Mouse (Mus musculus) lung, embryonic 14.5 days (tissue): Measurements from ENCODE around the gene Serpina9. TPM values are rescaled to one million over a fixed set of nuclear protein-coding genes. Genes with fewer than 3 reads are reported as not detected.
A peak's percentile ranks its signal among the peaks of the same experiment; 100 is the strongest.

Source experiments
- ATAC-seq: fragments of 200-750 bp; cut with Nextera tagmentation; 2 replicates; pipeline ENCODE4 v1.8.0; 2017; ENCODE audit warnings: mild to moderate bottlenecking, moderate TSS enrichment, moderate library complexity; ENCODE audit not compliant: insufficient read depth
- DNase-seq: peaks from one replicate; pipeline ENCODE4 v3.0.0-alpha.2; 2015
- H3K27ac ChIP-seq: fragments of 300-500 bp; sonication (generic); 2 replicates; pipeline ENCODE4 v1.5.1; 2014; ENCODE audit warnings: low read depth, mild to moderate bottlenecking, moderate library complexity
- H3K27me3 ChIP-seq: fragments of 300-500 bp; sonication (generic); 2 replicates; pipeline ENCODE4 v1.6.1; 2014; ENCODE audit warnings: low read length, control low read depth; ENCODE audit not compliant: insufficient read depth
- H3K36me3 ChIP-seq: fragments of 300-500 bp; sonication (generic); 2 replicates; pipeline ENCODE4 v1.6.1; 2014; ENCODE audit warnings: control low read depth; ENCODE audit not compliant: insufficient read depth
- H3K4me1 ChIP-seq: fragments of 300-500 bp; sonication (generic); 2 replicates; pipeline ENCODE4 v1.6.1; 2014; ENCODE audit warnings: antibody characterized with exemption, control low read depth; ENCODE audit not compliant: insufficient read depth
- H3K4me2 ChIP-seq: fragments of 300-500 bp; sonication (generic); 2 replicates; pipeline ENCODE4 v1.6.1; 2014; ENCODE audit warnings: mild to moderate bottlenecking
- H3K4me3 ChIP-seq: fragments of 300-500 bp; sonication (generic); 2 replicates; pipeline ENCODE4 v1.5.1; 2014; ENCODE audit warnings: low read depth, low read length
- H3K9ac ChIP-seq: fragments of 300-500 bp; sonication (generic); 2 replicates; pipeline ENCODE4 v1.6.1; 2014
- H3K9me3 ChIP-seq: fragments of 300-500 bp; sonication (generic); 2 replicates; pipeline ENCODE4 v1.6.1; 2016; ENCODE audit warnings: low read depth, low read length, control low read depth
- CTCF ChIP-seq: IDR thresholded peaks from 2 replicates; pipeline ENCODE4 v1.5.1; 2016; ENCODE audit warnings: antibody characterized with exemption, low read depth
- WGBS: fragments of 180-500 bp; shearing (Covaris S2); extraction: QIAGEN DNeasy Blood & Tissue Kit; methylation state at CpG from one replicate; pipeline ENCODE4 v1.1.7; 2014; 5-methylcytosine and 5-hydroxymethylcytosine counted together
- polyA plus RNA-seq: library from polyadenylated mRNA; unstranded; fragments of >200 nt; fragmentation: Nextera tagmentation; extraction: Ambion mirVana; gene quantifications from 2 replicates; pipeline ENCODE4 v1.2.1, GENCODE M21; 2014

Serpina9 gene
- polyA plus RNA-seq, 1 experiment from 2014 or later, result not detected

- no peak overlapping the region for H3K9ac ChIP-seq
- peak; percentile 62 for DNase-seq
- H3K27ac ChIP-seq, result peak overlapping the region; percentile 73; the same call in 1 of the 2 replicates
- 16% methylated on average over 4 of the region's 4 CpGs for WGBS
- no peaks in the 10 kb centered on the region for H3K27me3 ChIP-seq
- no peaks in the 10 kb centered on the region for H3K9me3 ChIP-seq
- peaks cover 10% of the 10 kb centered on the region; the same call in 1 of the 2 replicates for H3K4me1 ChIP-seq
- peak; percentile 69; the same call in 1 of the 2 replicates for ATAC-seq
- TF ChIP-seq CTCF, result no peak
- H3K4me2 ChIP-seq, result peak overlapping the region; percentile 38; the same call in 1 of the 2 replicates
- no peaks in the 10 kb centered on the region for H3K36me3 ChIP-seq
- no peak overlapping the region for H3K4me3 ChIP-seq
These were observed 10.3 kb downstream of the Serpina9 start for GRCm38 (mm10) chr12:104003238-104003612.

DNA sequence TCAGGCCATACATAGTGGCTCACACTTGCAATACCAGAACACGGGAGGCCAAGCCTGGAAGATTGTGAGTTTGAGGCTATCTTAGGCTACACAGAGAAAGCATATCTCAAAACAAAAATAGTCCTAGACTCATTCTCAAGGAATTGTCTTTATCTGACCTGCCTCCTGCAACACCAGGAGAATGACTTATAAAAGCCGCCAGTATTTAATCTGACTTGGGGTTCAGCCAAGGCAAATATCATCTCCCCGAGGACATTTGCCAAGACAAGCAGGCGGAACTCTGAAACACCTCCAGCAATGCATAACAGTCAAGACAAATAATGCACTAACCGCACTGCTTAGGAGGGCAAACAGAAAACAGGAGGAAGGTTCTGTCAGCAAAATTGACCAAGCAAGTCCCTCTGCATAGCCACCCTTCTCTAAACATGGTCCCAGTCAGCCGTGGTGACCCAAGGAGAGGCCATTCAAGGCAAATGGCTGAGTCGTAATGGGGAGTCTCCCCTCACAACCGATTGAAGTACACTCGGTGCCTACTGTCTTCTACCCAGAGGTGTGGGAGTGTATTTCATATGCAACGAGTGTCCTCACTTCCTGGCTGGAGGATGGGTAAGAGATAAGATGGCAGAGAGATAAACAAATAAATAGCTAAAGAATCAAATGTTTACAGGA lies 10.9 kb downstream of the Serpina9 start:
- no peak overlapping the region for H3K9ac ChIP-seq
- peak overlapping the region; percentile 73; the same call in 1 of the 2 replicates for H3K27ac ChIP-seq
- H3K36me3 ChIP-seq, result no peaks in the 10 kb centered on the region
- ATAC-seq, result peak; percentile 88
- TF ChIP-seq CTCF, result no peak
- DNase-seq, result peak; percentile 86
- H3K4me2 ChIP-seq, result peak overlapping the region; percentile 38; the same call in 1 of the 2 replicates
- H3K4me1 ChIP-seq, result peaks cover 10% of the 10 kb centered on the region; the same call in 1 of the 2 replicates
- 32% methylated on average over 10 of the region's 10 CpGs for WGBS
- H3K9me3 ChIP-seq, result no peaks in the 10 kb centered on the region
- no peak overlapping the region for H3K4me3 ChIP-seq
- no peaks in the 10 kb centered on the region for H3K27me3 ChIP-seq

- H3K36me3 ChIP-seq, result no peaks in the 10 kb centered on the region
- WGBS, result 89% methylated on average over 3 of the region's 3 CpGs
- H3K9me3 ChIP-seq, result no peaks in the 10 kb centered on the region
- no peak for TF ChIP-seq CTCF
- peaks cover 10% of the 10 kb centered on the region; the same call in 1 of the 2 replicates for H3K4me1 ChIP-seq
- no peak overlapping the region for H3K9ac ChIP-seq
- H3K4me2 ChIP-seq, result no peak overlapping the region
- H3K4me3 ChIP-seq, result no peak overlapping the region
- ATAC-seq, result no peak
- H3K27me3 ChIP-seq, result no peaks in the 10 kb centered on the region
- DNase-seq, result no peak
- no peak overlapping the region for H3K27ac ChIP-seq
These were observed 13.0 kb downstream of the Serpina9 start for GRCm38 (mm10) chr12:104000594-104000993.

DNA sequence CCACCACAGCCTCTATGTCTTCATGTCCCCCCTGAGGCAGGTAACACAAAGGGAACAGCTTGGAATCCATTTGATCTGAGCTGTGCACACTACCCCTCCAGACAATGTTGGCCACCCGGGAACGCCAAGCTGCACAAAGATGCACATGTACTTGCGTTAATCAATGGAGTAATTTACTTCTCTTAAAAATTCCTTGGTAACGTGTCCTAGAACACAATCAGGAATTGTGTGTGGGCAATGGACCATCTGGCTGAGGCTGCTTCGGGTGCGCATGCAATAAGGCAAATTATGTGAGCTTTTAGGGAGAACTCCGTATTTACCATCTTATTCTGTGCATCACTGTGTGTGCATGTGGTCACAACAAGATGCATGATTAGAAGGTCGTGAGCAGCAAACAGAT lies 13.9 kb downstream of the Serpina9 start:
- no peak for DNase-seq
- Histone ChIP-seq H3K4me3 (no peak overlapping the region), H3K4me2 (no peak overlapping the region), H3K9ac (no peak overlapping the region), H3K9me3 (no peaks in the 10 kb centered on the region), H3K4me1 (peaks cover 10% of the 10 kb centered on the region; the same call in 1 of the 2 replicates), H3K27me3 (no peaks in the 10 kb centered on the region), H3K36me3 (no peaks in the 10 kb centered on the region), H3K27ac (no peak overlapping the region)
- TF ChIP-seq CTCF, result no peak
- ATAC-seq, result no peak
- 82% methylated on average over 8 of the region's 8 CpGs for WGBS

GRCm38 (mm10) chr12:103996513-103996912 lies 17.0 kb downstream of the Serpina9 start:
- no peaks in the 10 kb centered on the region for H3K27me3 ChIP-seq
- no peak for TF ChIP-seq CTCF
- H3K4me2 ChIP-seq, result no peak overlapping the region
- H3K27ac ChIP-seq, result no peak overlapping the region
- DNase-seq, result no peak
- 45% methylated on average over 2 of the region's 2 CpGs for WGBS
- ATAC-seq, result no peak
- H3K9ac ChIP-seq, result no peak overlapping the region
- no peaks in the 10 kb centered on the region for H3K4me1 ChIP-seq
- no peaks in the 10 kb centered on the region for H3K9me3 ChIP-seq
- no peaks in the 10 kb centered on the region for H3K36me3 ChIP-seq
- H3K4me3 ChIP-seq, result no peak overlapping the region

DNA sequence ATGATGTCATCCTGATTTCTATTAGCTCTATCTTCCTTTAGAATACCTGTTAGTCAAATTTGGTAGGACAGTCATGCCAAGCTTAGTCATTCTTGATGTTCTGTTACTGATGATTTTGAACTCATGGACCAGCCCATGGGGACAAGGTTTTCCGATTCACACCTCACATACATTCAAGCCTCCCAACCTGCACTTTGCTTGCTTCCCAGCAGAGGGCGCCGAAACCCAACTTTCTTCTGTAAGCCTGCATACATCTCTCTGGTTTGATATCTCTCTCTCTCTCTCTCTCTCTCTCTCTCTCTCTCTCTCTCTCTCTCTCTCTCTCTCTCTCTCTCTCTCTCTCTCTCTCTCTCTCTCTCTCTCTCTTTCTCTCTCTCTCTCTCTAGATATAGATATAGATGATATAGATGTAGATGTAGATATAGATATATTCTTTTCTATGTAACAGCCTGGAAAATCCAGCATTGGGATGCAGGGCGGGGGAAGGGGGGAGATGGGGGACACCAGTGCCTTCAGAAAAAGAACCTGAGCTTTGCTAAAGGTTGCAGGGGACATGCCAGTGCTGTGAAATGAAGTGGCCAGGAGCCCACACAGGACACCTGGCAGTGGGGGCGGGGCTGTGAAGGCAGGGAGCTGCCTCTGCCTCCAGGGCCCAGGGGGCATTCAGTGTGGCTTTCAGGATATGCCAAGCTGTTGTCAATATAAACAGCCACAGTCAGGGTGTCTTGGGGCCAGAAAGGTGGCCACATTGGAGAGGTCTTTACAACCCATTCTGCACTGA lies 18.1 kb downstream of the Serpina9 start:
- no peaks in the 10 kb centered on the region for H3K36me3 ChIP-seq
- no peak overlapping the region for H3K4me3 ChIP-seq
- H3K4me2 ChIP-seq, result no peak overlapping the region
- H3K27ac ChIP-seq, result no peak overlapping the region
- TF ChIP-seq CTCF, result peak; percentile 88
- H3K9me3 ChIP-seq, result no peaks in the 10 kb centered on the region
- H3K27me3 ChIP-seq, result no peaks in the 10 kb centered on the region
- DNase-seq (peak; percentile 83), ATAC-seq (no peak; the same call in 1 of the 2 replicates)
- no peak overlapping the region for H3K9ac ChIP-seq
- no peaks in the 10 kb centered on the region for H3K4me1 ChIP-seq
- WGBS, result 40% methylated on average over 5 of the region's 5 CpGs

DNA sequence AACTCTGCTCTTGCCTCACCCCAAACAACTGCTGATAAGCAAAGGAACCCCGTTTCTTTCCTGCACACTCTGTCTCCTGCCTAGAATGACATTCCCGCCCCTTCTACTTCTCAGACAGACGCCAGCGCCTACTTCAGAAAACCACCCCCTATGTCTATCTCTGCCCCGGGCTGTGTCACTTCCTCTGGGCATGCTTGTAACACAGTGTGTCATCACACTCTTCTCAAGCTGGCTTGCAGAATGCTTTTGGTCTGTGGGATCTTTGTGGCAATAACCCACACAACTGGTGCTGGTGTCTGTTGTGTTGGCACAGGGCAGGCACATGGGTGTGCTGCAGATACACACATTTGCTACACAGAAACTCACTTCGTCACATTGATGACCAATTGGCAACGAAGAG lies 20.6 kb downstream of the Serpina9 start:
- H3K4me3 ChIP-seq, result no peak overlapping the region
- H3K9me3 ChIP-seq, result no peaks in the 10 kb centered on the region
- no peak overlapping the region for H3K9ac ChIP-seq
- TF ChIP-seq CTCF, result no peak
- no peaks in the 10 kb centered on the region for H3K4me1 ChIP-seq
- ATAC-seq (no peak), DNase-seq (no peak)
- no peak overlapping the region for H3K27ac ChIP-seq
- H3K36me3 ChIP-seq, result no peaks in the 10 kb centered on the region
- H3K27me3 ChIP-seq, result no peaks in the 10 kb centered on the region
- WGBS, result 57% methylated on average over 7 of the region's 7 CpGs
- H3K4me2 ChIP-seq, result no peak overlapping the region
